Mouse (Mus musculus) kidney, postnatal 14 days (tissue): ENCODE measurements at regions not wholly inside any gene's neighbourhood (a gene's known extent, or its start where the extent isn't known, plus 50 kb on each side); places are given as distances from the start of the nearest gene placed in this dataset.

Source experiments
- DNase-seq: peaks from one replicate; pipeline ENCODE4 v3.0.0; 2022; ENCODE audit warnings: mixed read lengths

DNA sequence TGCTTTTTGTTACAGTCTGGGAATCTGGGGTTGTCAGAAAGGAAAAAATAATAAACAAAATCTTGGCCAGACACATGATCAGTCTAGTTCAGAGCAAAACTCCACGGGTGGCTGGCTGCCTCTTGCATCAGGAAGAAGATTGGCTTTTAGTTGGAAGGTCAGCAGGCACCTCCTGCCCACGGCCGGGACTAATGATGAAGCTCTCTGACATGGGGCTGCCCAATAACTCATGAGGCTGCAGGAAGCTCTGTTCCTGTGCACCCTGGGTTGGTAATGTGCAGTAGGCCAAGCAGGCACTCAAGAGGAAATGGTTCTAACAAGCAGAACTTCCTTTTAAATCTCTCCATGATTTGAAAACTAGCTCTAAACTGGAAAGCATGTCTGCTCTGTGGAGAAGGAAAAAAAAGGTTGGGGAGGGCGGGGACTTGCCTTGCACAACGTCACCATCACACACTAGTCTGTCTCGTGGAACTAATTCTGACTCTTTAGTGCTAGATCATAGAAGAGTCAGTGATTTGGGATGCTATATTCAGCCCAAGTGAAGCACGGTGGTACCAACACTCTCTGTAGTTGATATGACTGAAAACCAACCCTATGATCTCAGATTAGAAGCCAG, 507.1 kb upstream of the Adam5 start:
- DNase-seq: peak; percentile 59

GRCm38 (mm10) chr8:25329791-25330190, 505.6 kb upstream of the Adam5 start:
- DNase-seq: no peak

DNA sequence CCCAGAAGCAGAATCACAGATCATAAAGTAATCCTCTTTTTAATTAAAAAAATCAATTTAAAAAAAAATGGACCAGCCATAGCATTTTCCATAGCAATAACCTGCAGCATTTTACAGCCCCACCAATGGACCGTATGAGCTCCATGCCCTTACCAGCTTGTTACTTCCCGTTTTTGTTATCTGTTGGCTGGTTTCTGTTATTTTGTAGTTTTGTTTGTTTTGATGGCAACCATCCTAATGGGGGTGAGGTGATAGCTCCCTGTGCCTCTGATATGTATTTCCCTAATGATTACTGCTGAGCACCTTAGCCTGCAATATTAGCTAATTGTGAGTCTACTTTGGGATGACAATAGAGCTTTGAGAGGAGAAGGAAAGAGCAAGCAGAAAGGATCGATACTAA, 504.1 kb upstream of the Adam5 start:
- DNase-seq: no peak

DNA sequence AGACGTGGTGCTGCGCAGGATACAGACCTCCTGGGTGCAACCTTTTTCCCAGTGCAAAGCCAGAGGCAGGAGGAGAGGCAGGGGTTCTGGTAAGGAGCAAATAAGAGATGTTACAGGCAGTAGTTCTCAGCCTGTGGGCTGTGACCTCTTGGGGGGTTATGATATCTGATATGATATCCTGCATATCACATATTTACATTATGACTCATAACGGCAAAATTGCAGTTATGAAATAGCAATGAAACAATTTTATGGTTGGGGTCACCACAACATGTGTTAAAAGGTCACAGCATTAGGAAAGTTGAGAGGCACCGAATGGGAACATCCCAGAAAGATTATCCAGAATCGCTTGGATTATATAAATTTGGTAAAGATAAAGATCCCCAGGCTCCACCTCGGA, 502.8 kb upstream of the Adam5 start:
- DNase-seq: no peak

- DNase-seq: no peak
Measured at GRCm38 (mm10) chr8:25326257-25326656, 502.1 kb upstream of the Adam5 start.

DNA sequence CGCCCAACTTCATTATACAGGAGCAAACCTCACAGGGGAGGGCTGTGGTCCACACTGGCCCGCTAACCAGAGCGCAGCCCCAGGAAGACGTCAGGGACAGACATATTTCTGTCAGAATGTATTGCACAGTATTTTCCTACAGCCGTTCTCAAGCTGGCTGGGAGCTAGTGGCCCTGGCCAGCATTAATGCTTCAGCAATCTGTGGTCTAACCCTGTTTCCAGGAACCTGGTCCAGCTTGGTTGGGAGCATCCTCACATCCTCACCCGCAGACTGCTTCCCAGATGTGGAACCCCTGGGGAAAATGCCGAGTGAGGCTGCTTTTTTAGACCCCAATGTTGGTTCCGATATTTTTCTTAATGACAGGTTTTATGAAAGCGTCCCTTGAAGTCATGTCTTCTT, 500.6 kb upstream of the Adam5 start:
- no peak for DNase-seq

GRCm38 (mm10) chr8:25323643-25324420, 499.7 kb upstream of the Adam5 start:
- DNase-seq: peak; percentile 50

DNA sequence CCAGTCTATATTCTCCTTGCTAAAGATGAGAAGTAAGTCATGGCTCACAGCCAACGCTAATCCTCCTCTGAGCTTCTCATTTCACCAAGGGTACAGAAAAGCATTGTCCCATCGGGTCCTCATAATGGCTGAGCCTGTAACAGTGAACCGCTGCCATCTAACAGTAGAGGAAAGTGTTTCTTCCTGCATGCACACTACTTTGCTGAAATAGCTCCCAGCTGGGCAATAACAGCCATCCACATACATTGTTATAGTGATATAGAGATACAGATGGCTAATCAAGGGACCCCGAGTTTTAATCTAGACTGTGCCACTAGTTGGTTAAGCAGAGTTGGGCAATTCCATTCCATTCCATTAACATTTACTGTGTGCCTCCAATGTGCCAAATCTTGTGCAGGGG, 492.2 kb upstream of the Adam5 start:
- no peak for DNase-seq

- DNase-seq: no peak
Measured at GRCm38 (mm10) chr8:25311811-25312533, 487.8 kb upstream of the Adam5 start.

GRCm38 (mm10) chr8:25307956-25308355, 483.8 kb upstream of the Adam5 start:
- DNase-seq: no peak

DNA sequence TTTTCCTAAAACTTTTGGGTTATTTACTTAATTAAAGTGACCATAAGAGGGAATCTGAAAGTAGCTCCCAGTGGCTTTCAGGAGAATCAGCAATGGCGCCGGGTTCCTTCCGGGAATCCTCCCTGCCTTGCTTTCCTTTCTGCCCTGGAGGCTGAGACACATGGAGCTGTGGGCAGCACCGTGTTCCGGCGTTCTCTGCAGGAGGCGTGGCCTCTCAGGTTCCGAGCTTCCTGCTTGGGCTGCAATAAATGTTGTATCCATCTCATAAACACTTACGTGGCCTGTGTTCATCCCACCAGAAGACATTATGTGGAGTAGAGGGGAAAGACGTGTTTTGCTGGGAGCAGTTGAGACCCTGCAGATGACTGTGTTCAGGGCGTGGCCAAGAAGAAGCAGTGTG, 483.3 kb upstream of the Adam5 start:
- no peak for DNase-seq

DNA sequence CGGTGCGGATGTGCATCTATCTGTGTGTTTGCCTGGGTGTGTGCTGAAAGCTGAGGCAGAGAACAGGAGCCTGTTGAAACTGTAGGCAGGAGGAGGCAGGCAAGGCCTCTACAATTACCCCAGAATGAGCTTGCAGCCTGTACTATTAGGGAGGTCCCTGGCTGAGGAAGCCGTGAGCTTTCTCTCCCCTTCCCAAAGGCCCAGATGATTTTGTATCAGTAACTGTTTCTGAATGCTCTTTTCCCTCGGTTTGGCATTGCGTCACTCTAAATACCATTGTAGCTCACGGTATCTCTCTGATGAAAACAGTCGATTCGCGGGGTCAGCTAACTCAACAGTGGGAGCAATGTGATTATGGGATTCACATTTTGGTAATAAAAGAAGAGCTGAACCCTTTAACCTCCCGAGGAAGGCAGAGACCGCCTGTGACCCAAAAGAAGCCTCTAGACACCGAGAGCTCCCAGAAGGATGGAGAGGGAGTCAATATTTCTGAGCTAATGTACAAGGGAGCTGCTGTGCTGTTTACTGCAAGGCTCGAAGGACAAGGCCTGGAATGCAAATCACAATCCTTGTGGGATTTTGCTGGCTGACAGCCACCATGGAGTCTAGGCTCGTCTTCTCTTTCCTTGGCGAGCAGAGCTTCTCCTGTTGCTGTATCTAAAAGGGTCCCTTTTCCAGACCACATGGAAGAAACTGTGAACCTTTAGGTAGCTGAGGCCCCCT, 482.8 kb upstream of the Adam5 start:
- DNase-seq: peak; percentile 58
